Mouse (Mus musculus) cerebellum, adult 2 months (tissue): ENCODE measurements at regions not wholly inside any gene's neighbourhood (a gene's known extent, or its start where the extent isn't known, plus 50 kb on each side); places are given as distances from the start of the nearest gene placed in this dataset.

ENCODE experiments used
- DNase-seq, 2 experiments: peaks; one replicate each; pipeline ENCODE4 v3.0.0; 2021
- H3K27ac ChIP-seq: fragments of 200-500 bp; 2 replicates; pipeline ENCODE4 v1.5.1; 2012; ENCODE audit warnings: low read length, control low read depth, inconsistent platforms; ENCODE audit not compliant: insufficient read depth
- H3K27me3 ChIP-seq: fragments of 200-500 bp; 2 replicates; pipeline ENCODE4 v1.6.1; 2012; ENCODE audit warnings: inconsistent platforms, mild to moderate bottlenecking, low read length, moderate library complexity; ENCODE audit not compliant: control insufficient read depth, insufficient read depth
- H3K4me1 ChIP-seq: fragments of 200-500 bp; 2 replicates; pipeline ENCODE4 v1.6.1; 2011; ENCODE audit warnings: low read length; ENCODE audit not compliant: control insufficient read depth, insufficient read depth
- H3K4me3 ChIP-seq: fragments of 200-500 bp; replicated peaks from 2 replicates; pipeline ENCODE3; 2011; ENCODE audit warnings: mild to moderate bottlenecking, low read depth, low read length, control low read depth; ENCODE audit not compliant: insufficient read depth
- CTCF ChIP-seq: fragments of 200-500 bp; IDR thresholded peaks from 2 replicates; pipeline ENCODE4 v1.5.1; 2011; ENCODE audit warnings: low read depth, mild to moderate bottlenecking, control low read depth, low read length, moderate library complexity, borderline replicate concordance; ENCODE audit not compliant: insufficient read depth
- POLR2A ChIP-seq: fragments of 200-500 bp; IDR thresholded peaks from 2 replicates; pipeline ENCODE4 v1.6.1; 2011; ENCODE audit warnings: low read length, control low read depth, borderline replicate concordance; ENCODE audit not compliant: insufficient read depth
- WGBS: fragments of 180-500 bp; shearing (Covaris S2); methylation state at CpG from one replicate; pipeline ENCODE4 v1.1.7; 2018; 5-methylcytosine and 5-hydroxymethylcytosine counted together

GRCm38 (mm10) chr14:76702709-76703372, 146.2 kb upstream of the Serp2 start:
- Histone ChIP-seq H3K27me3 (no peaks in the 10 kb centered on the region), H3K27ac (no peak overlapping the region), H3K4me1 (no peaks in the 10 kb centered on the region), H3K4me3 (no peak overlapping the region)
- WGBS = 66% methylated on average over 8 of the region's 8 CpGs
- DNase-seq = no peak
- TF ChIP-seq POLR2A (no peak), CTCF (no peak)

GRCm38 (mm10) chr14:76701911-76702708, 145.4 kb upstream of the Serp2 start:
- 67% methylated on average over 14 of the region's 14 CpGs for WGBS
- DNase-seq = no peak
- no peak overlapping the region for H3K27ac ChIP-seq

GRCm38 (mm10) chr14:76701304-76701703, 144.6 kb upstream of the Serp2 start:
- H3K4me1 ChIP-seq = no peaks in the 10 kb centered on the region
- no peaks in the 10 kb centered on the region for H3K27me3 ChIP-seq
- H3K27ac ChIP-seq = no peak overlapping the region
- WGBS = 93% methylated on average over 1 of the region's 1 CpGs
- DNase-seq = no peak
- H3K4me3 ChIP-seq = no peak overlapping the region
- no peak for TF ChIP-seq POLR2A
- no peak for TF ChIP-seq CTCF

More at GRCm38 (mm10) chr14:76701911-76702708, 145.4 kb upstream of the Serp2 start:
- Histone ChIP-seq H3K27me3 (no peaks in the 10 kb centered on the region), H3K4me3 (no peak overlapping the region), H3K4me1 (no peaks in the 10 kb centered on the region)
- TF ChIP-seq CTCF = no peak

- TF ChIP-seq CTCF (no peak), POLR2A (no peak)
- WGBS = 95% methylated on average over 3 of the region's 3 CpGs
- no peaks in the 10 kb centered on the region for H3K4me1 ChIP-seq
- DNase-seq = no peak
- no peak overlapping the region for H3K27ac ChIP-seq
- no peak overlapping the region for H3K4me3 ChIP-seq
- H3K27me3 ChIP-seq = no peaks in the 10 kb centered on the region
These were observed 144.1 kb upstream of the Serp2 start for GRCm38 (mm10) chr14:76700796-76701195.

GRCm38 (mm10) chr14:76700190-76700589, 143.5 kb upstream of the Serp2 start:
- WGBS = 97% methylated on average over 4 of the region's 4 CpGs
- H3K4me1 ChIP-seq = no peaks in the 10 kb centered on the region

GRCm38 (mm10) chr14:76698718-76699402, 142.2 kb upstream of the Serp2 start:
- Histone ChIP-seq H3K4me1 (no peaks in the 10 kb centered on the region), H3K27me3 (no peaks in the 10 kb centered on the region), H3K27ac (no peak overlapping the region), H3K4me3 (no peak overlapping the region)
- 74% methylated on average over 4 of the region's 4 CpGs for WGBS
- no peak for DNase-seq
- no peak for TF ChIP-seq POLR2A
- TF ChIP-seq CTCF = no peak

More at GRCm38 (mm10) chr14:76700190-76700589, 143.5 kb upstream of the Serp2 start:
- TF ChIP-seq POLR2A = no peak
- no peak for TF ChIP-seq CTCF
- no peak overlapping the region for H3K4me3 ChIP-seq
- H3K27ac ChIP-seq = no peak overlapping the region
- DNase-seq = no peak
- no peaks in the 10 kb centered on the region for H3K27me3 ChIP-seq

GRCm38 (mm10) chr14:76696729-76697128, 140.0 kb upstream of the Serp2 start:
- TF ChIP-seq POLR2A (no peak), CTCF (no peak)
- no peaks in the 10 kb centered on the region for H3K27me3 ChIP-seq
- H3K4me3 ChIP-seq = no peak overlapping the region
- DNase-seq = no peak
- WGBS = 77% methylated on average over 4 of the region's 4 CpGs
- no peaks in the 10 kb centered on the region for H3K4me1 ChIP-seq
- H3K27ac ChIP-seq = no peak overlapping the region
